Mouse (Mus musculus) left cerebral cortex, adult 2 months (tissue): ENCODE results near the gene Gm9958. TPM values are rescaled to one million over a fixed set of nuclear protein-coding genes. Genes with fewer than 3 reads are reported as not detected.

ENCODE experiments used
- DNase-seq, 2 experiments: peaks; one replicate each; pipeline ENCODE4 v3.0.0; 2021 to 2022; ENCODE audit warnings: low spot score in 2 of 2, mixed read lengths in 1 of 2; ENCODE audit errors: extremely low spot score in 1 of 2
- H3K27ac ChIP-seq: fragments of 200-600 bp; 2 replicates; pipeline ENCODE4 v1.8.1; 2022
- H3K4me3 ChIP-seq: fragments of 200-600 bp; 2 replicates; pipeline ENCODE4 v1.8.1; 2022
- CTCF ChIP-seq: fragments of 200-600 bp; IDR thresholded peaks from 2 replicates; pipeline ENCODE4 v1.8.1; 2022; ENCODE audit warnings: antibody characterized with exemption, mild to moderate bottlenecking, moderate library complexity
- intact Hi-C: fragments of 180-260 bp; cut with DNase I; formaldehyde crosslinking; loops from one replicate; pipeline ENCODE4 v1.15.1; 2025
- total RNA-seq, 2 experiments: library from RNA; stranded (reverse); gene quantifications; 2 replicates each; pipeline ENCODE4 v1.2.3; 2021

Gm9958 gene
- total RNA-seq, 2 experiments from 2014 or later, result 1.1 to 1.6 TPM

- TF ChIP-seq CTCF, result no peak
- no peak for DNase-seq
- no peak overlapping the region for H3K4me3 ChIP-seq
- intact Hi-C loops, result no loop called here
- no peak overlapping the region for H3K27ac ChIP-seq
These were observed 47.9 kb downstream of the Gm9958 start for GRCm38 (mm10) chr5:90414925-90415295.

Other genes with a start within 250 kb of the Gm9958 start
- gene Cox18, start 143.2 kb upstream of the Gm9958 start, total RNA-seq, result 10 to 100 TPM; 24.7 to 25.9 TPM
- gene Ankrd17, start 627 bp upstream of the Gm9958 start, total RNA-seq, result 100 to 1,000 TPM; 124 TPM
- gene Alb, start 93.7 kb downstream of the Gm9958 start, total RNA-seq, result not detected
- under 1 TPM in 1 of 2 experiments, not detected in 1; 0.75 TPM for gene Afp, start 123.5 kb downstream of the Gm9958 start, total RNA-seq
- not detected for gene Afm, start 151.7 kb downstream of the Gm9958 start, total RNA-seq
- under 1 TPM; 0.14 to 0.18 TPM for gene 5830473C10Rik, start 193.9 kb downstream of the Gm9958 start, total RNA-seq